Mouse (Mus musculus) granulocyte monocyte progenitor cell, adult 5-6 weeks (primary cell): ENCODE data around the gene Fmr1nb. TPM values are rescaled to one million over a fixed set of nuclear protein-coding genes. Genes with fewer than 3 reads are reported as not detected.
A peak's percentile ranks its signal among the peaks of the same experiment; 100 is the strongest.
"Not testable (repeated sequence)": the region's sequence is repeated elsewhere in the genome, so short reads cannot be mapped to it uniquely, and the experiment has no call there.

Experiments used
- ATAC-seq: replicated peaks from 2 replicates; pipeline ENCODE4 v1.8.0; 2016; ENCODE audit warnings: mild to moderate bottlenecking, moderate TSS enrichment, inconsistent platforms; ENCODE audit not compliant: poor library complexity, severe bottlenecking
- total RNA-seq, 2 experiments: library from RNA; stranded (forward) in 1 of 2; stranded (reverse) in 1 of 2; fragments of 200-712, 200-1000 nt in 1 of 2; fragments of >200 nt in 1 of 2; fragmentation: Nextera tagmentation in 1 of 2; gene quantifications; 2 replicates each; pipeline ENCODE4 v1.2.3; 2014 to 2017

Fmr1nb gene
- total RNA-seq (2014; fragmentation: Nextera tagmentation) = not detected in 2 replicates
- not detected in 2 replicates for total RNA-seq (2017)

- no peak for ATAC-seq
Measured at GRCm38 (mm10) chrX:68761606-68762005, at the start of gene Fmr1nb. Fmr1nb (plus strand) TSS chrX:68761839.

- ATAC-seq = no peak
Measured at GRCm38 (mm10) chrX:68736902-68737301, 24.7 kb upstream of the Fmr1nb start.

DNA sequence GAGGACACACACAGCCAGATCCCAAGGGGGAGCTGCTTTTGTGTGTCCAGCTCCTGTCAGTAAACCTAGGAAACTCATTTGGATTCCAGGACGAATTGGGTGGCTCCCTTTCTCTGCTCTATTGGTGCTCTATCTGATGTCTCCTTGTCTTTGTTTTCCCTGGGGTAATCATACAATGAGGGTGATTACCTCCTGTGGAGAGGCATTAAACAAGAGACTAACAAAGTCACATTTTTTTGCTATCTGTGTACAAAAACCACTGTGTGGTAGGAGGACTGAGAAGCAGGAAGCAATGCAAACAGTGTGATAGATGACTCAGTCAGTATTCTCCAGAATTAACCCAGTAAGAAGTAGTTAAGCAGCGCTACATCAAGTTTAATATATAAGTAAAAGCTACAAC, 21.6 kb upstream of the Fmr1nb start:
- ATAC-seq = no peak

DNA sequence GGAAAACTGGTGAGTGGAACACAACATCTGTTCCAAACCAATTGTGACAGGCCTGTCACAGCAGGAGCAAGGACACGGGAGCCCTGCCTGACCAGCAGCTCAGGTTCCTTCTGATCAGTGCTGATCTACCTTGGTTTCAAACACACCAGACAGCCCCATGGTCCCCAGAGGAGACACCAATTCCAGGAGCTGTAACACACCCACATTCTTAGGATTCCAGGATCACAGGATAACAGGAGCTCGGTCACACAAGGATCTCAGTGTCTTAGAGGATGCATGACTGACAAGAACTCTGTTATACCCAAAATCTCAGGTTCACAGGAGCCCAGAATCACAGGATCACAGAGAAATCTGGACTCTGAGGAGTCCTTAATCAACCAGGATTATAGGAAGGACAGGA, 58.8 kb downstream of the Fmr1nb start:
- ATAC-seq = not testable (repeated sequence)

- peak; percentile 98 for ATAC-seq
Measured at GRCm38 (mm10) chrX:68821059-68821458, 59.4 kb downstream of the Fmr1nb start, which contains the start of gene Gm14698. Gm14698 (plus strand) TSS chrX:68821093.

DNA sequence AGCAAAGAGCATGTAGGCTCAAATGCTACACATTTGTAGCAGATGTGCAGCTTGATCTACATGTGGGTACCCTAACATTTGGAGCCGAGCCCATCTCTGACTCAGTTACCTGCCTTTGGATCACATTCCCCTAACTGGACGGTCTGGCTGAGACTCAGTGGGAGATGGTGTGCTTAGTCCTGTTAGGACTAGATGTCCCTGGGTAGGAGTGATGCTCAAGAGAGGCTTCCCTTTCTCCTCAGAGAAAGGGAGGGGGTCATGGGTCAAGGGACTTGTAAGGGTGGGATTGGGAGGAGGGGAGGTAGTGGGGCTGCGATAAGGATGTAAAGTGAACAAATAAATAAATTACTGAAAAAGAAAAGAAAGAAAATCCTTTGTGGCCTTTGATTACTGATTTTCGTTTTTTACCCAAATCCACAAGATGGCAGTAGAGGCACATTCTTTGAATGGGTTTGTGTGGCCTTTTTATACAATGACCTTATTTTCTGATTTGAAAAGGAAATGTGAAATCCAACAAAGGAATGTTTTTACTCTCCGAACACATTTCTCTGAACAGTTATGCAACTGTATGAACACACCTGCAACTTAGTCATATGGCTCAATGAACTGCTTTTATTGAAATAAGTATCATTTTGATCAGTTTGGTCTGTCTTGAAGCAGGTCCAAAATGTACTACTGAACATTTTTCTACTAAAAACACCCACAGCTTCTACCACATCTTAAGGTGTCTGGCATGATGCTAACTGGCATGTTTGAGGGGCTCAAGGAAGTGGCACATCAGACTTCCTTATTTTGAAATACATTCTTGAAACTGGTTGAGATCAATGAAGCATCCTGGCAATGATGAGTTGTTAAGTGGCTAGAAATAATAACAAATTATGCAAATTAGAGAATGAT, 78.2 kb downstream of the Fmr1nb start:
- no peak for ATAC-seq

Other genes starting within 250 kb of the Fmr1nb start
- gene Fmr1, start 83.3 kb upstream of the Fmr1nb start, total RNA-seq (2014; fragmentation: Nextera tagmentation) = 53.9 and 61.2 TPM in 2 replicates
- gene Fmr1, start 83.3 kb upstream of the Fmr1nb start, total RNA-seq (2017) = 72.6 and 88.9 TPM in 2 replicates
- 4.0 and 8.0 TPM in 2 replicates for gene Gm14698, start 59.3 kb downstream of the Fmr1nb start, total RNA-seq (2014; fragmentation: Nextera tagmentation)
- 2.3 and 5.1 TPM in 2 replicates for gene Gm14698, start 59.3 kb downstream of the Fmr1nb start, total RNA-seq (2017)
- not detected in 2 replicates for gene Gm6812, start 131.2 kb downstream of the Fmr1nb start, total RNA-seq (2014; fragmentation: Nextera tagmentation)
- not detected in 2 replicates for gene Gm6812, start 131.2 kb downstream of the Fmr1nb start, total RNA-seq (2017)